Mouse (Mus musculus) adrenal gland, adult (tissue): ENCODE measurements around the gene Plekha5.
"Not testable (repeated sequence)": the region's sequence is repeated elsewhere in the genome, so short reads cannot be mapped to it uniquely, and the experiment has no call there.

Experiments
- DNase-seq, 2 experiments: peaks; one replicate each; pipeline ENCODE4 v3.0.0; 2022 to 2023; ENCODE audit warnings: low spot score in 1 of 2; ENCODE audit not compliant: inconsistent age in 2 of 2

Plekha5 gene

GRCm38 (mm10) chr6:140521832-140522231 is 98.0 kb downstream of the Plekha5 start:
- no peak for DNase-seq

- DNase-seq, result no peak
Measured at GRCm38 (mm10) chr6:140523600-140523999, 99.7 kb downstream of the Plekha5 start.

- DNase-seq, result no peak
Measured at GRCm38 (mm10) chr6:140528414-140528813, 104.6 kb downstream of the Plekha5 start.

- DNase-seq, result not testable (repeated sequence)
Measured at GRCm38 (mm10) chr6:140532858-140533257, 109.0 kb downstream of the Plekha5 start.

DNA sequence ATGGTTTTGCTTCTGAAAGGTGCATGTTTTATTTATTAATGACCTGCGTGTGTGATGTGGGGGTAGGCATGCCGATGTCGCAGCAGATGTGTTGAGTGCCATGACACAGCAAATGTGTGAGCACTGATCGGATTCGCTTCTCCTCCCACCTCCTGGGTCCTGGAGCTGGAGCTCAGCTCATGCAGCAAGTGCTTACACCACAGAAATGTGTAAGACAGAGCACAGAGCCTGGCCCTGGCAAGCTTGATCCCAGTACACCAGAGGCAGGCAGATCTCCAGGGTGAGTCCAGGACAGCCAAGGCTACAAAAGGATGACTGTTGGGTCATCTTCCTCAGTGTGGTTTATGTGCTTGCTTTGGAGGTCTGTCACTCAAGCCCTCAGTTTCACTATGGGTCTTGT is 109.8 kb downstream of the Plekha5 start:
- DNase-seq, result no peak

DNA sequence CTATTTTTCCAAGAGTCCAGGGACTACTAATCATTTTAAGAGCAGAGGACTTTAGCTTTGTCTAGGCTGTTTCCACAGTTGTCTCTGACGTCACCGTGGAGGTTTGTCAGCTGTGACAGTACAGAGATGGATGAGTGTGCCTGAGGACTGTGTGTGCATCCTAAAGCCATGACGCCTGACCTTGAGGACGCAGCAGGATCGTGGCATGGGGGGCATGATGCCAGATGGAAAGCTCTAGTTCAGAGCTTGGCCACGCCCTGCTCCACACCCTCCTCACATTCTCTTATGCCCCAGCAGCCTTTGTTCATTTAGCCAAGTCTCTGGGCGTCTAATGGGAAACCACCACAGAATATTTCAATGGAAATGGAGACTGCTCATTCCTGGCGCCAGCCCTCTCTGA is 111.7 kb downstream of the Plekha5 start:
- DNase-seq, result peak; percentile 72 to 84

- DNase-seq, result no peak
Measured at GRCm38 (mm10) chr6:140541919-140542318, 118.1 kb downstream of the Plekha5 start.

GRCm38 (mm10) chr6:140543005-140543794 is 119.3 kb downstream of the Plekha5 start:
- DNase-seq, result no peak

DNA sequence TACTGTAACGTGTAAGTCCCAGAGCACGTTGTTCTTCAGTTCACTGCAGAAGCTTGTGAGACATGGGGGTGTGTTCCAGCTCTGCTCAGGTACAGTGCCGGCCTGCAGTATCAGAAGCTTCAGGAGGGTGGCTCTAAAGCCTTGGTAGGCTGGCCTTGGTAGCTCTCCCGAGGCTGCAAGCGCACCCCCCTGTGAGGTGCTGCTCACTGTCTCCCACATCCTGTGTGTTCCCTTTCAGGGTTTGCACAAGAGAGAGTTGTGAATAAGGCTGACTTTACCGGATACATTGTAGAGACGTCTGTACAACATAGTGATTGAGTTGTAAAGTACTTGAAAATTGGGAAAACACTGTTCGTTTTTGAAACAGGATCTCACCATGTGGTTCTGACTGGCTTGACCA is 122.2 kb downstream of the Plekha5 start:
- DNase-seq, result peak in 1 of 2 experiments; percentile 44

DNA sequence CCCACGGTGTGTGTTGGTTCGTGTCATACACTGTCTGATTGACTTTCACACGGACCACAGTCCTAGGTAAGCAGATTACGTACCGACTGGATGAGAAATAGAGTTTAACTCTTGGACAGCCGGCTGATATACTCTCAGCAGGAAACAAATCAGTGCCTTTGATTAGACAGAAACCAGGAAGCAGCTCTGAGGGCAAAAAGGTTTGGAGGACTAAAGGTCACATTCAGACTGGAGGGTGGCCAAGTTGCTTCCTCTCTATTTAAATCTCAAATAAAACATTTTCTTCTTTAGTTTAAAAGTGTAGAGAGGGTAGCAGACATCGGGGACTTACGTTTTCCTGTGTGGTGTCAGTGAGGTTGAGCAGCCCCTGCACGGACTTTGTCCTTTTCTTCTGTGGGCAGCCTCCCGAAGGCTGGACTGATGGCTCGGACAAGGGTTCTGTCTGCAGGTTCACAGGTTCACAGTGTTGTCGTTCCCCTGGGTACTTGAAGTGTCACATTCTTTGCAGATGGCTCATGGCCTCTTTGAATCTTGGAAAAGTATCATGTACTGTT is 122.9 kb downstream of the Plekha5 start:
- peak; percentile 41 to 58 for DNase-seq

- DNase-seq, result peak in 1 of 2 experiments; percentile 28
Measured at GRCm38 (mm10) chr6:140547203-140547944, 123.5 kb downstream of the Plekha5 start.

GRCm38 (mm10) chr6:140548082-140548769 is 124.4 kb downstream of the Plekha5 start:
- peak; percentile 47 to 79 for DNase-seq

DNA sequence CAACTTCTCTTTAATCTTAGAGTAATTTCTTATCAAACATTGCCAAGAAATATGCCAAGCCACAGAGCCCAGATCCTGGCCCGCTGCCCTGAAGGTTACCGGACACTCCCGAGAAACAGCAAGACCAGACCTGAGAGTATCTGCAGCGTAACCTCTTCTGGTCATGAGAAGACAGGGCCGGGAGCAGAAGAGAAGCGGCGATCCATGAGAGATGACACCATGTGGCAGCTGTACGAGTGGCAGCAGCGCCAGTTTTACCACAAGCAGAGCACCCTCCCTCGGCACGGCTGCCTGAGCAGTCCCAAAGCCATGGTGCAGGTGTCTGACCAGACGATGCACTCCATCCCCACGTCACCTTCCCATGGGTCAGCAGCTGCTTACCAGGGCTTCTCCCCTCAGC is 126.9 kb downstream of the Plekha5 start:
- DNase-seq, result peak; percentile 48 to 72

DNA sequence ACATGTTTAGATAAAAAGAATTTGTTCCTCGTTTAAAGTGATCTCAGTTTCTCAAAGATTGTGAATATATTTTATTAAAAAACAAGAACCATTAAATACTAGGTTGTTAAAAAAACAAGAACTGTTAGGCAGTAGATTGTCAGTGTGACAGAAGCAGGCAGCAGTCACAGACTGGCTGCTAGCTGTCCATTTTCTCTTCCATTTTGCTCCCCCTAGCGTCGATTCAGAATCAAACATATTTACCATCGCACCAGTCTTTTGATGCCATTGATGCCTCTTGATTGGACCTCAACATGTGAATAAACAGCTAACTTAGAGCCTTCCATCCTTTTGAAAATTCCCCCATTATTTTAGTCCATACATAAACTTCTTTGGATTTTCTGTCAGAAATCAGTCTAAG is 130.4 kb downstream of the Plekha5 start:
- DNase-seq, result peak in 1 of 2 experiments; percentile 52

GRCm38 (mm10) chr6:140559411-140559810 is 135.6 kb downstream of the Plekha5 start:
- DNase-seq, result no peak

DNA sequence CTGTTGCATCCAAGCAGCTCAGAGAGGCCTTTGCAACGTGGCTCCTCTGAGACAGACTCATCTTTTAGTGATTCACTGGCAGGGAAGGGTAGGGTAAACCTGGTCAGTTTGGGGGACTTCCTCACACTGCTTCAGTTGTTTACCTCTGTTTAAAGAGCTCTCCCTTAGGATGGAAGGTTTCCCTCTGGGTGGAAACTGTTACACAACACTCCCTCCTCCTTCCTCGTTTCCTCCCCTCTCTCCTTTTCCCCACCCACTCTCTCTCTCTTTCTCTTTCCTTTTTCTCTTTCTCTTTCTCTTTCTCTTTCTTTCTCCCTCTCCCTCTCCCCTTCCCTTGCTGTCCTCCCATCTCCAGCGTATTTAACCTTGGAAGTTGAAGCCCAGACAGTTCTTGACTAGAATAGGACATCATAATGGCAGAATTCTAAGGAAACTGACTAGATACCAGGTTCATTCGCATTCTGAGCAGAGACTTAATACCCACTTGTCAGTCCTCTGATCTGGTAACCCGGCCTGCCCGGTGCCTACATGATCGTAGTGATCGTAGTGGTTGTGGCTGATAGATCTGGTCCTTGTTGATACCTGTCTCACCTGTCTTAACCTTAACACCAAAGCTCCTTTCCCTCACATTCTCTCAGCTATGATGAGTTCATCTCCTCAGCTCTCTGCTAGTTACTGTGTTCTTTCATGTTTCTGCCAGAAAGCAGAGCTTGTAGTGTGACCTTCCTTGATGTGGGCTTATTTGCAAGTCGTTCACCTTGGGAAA is 137.5 kb downstream of the Plekha5 start:
- peak in 1 of 2 experiments; percentile 60 for DNase-seq

- peak; percentile 52 to 84 for DNase-seq
Measured at GRCm38 (mm10) chr6:140561917-140562590, 138.2 kb downstream of the Plekha5 start.

DNA sequence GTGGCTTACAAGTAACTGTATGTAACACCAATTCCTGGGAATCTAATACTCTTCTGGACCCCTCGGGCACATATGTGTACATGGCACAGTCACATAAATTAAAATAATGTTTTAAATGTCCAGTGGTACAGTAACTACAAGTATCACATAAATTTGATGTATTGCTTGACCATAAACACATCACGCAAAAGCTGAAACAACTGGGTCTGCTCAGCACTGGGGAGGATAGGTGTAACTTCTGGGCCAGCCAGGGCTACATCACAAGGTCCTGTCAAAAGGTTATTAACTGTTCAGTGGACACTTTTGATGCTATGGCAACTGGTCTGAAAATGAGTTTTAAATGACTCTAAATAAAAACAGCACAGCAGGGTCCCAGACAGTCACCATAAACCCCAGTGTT is 143.3 kb downstream of the Plekha5 start:
- no peak for DNase-seq

DNA sequence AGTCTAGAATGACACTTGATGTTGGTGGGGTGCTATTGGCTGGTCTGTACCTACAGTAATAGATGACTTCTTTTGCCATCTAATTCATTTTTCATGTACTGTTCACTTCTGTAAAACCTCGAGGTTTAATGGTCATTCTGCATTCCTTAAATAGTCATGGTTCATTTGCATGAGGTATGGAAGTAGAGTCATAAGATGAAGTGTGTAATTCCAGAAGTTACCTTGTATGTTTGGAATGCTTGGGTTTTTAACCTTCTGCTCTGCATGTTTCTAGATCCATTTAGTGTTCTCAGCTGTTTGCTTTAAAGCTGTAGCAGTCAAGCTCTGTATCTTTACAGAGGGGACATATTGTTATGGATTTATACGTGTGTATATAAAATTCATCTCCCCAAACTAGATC is 144.0 kb downstream of the Plekha5 start:
- no peak for DNase-seq

DNA sequence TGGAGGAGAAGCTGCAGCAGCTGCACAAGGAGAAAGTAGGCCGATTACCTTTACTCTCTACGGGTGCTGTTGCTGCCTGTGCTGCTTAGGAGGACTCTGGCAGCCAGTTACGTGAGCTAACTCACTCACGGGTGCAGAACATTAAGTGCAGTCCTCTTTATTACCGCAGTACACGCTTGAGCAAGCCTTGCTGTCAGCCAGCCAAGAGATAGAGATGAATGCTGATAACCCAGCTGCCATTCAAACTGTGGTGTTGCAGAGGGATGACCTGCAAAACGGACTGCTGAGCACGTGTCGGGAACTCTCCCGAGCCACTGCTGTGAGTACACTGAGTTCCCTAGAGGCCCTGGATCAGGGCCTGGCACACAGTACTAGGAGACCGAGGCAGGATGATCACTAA is 146.3 kb downstream of the Plekha5 start:
- peak; percentile 78 to 79 for DNase-seq
